Mouse (Mus musculus) urinary bladder, adult 18-20 months (tissue): ENCODE measurements around the gene Sacm1l.

Source experiments
- DNase-seq, 2 experiments: peaks; one replicate each; pipeline ENCODE4 v3.0.0; 2022; ENCODE audit warnings: low spot score in 2 of 2, mixed read lengths in 2 of 2

Sacm1l gene

GRCm38 (mm10) chr9:123577360-123578192 is 48.0 kb downstream of the Sacm1l start:
- DNase-seq: no peak

- no peak for DNase-seq
These were observed 59.8 kb downstream of the Sacm1l start for GRCm38 (mm10) chr9:123589240-123589910.

GRCm38 (mm10) chr9:123595194-123595593 is 65.6 kb downstream of the Sacm1l start:
- DNase-seq: no peak

GRCm38 (mm10) chr9:123596910-123597309 is 67.4 kb downstream of the Sacm1l start:
- no peak for DNase-seq

GRCm38 (mm10) chr9:123597376-123597775 is 67.8 kb downstream of the Sacm1l start:
- DNase-seq: no peak

GRCm38 (mm10) chr9:123601529-123601928 is 72.0 kb downstream of the Sacm1l start:
- DNase-seq: no peak

- DNase-seq: no peak
These were observed 90.9 kb downstream of the Sacm1l start for GRCm38 (mm10) chr9:123620311-123621098.

- no peak for DNase-seq
These were observed 95.2 kb downstream of the Sacm1l start for GRCm38 (mm10) chr9:123624741-123625140.

- no peak for DNase-seq
These were observed 96.3 kb downstream of the Sacm1l start for GRCm38 (mm10) chr9:123625821-123626220.

GRCm38 (mm10) chr9:123631666-123632065 is 102.1 kb downstream of the Sacm1l start:
- DNase-seq: no peak

GRCm38 (mm10) chr9:123632281-123632680 is 102.7 kb downstream of the Sacm1l start, which contains the start of gene Slc6a20b:
Gene Slc6a20b (minus strand): TSS chr9:123632565.
- DNase-seq: no peak

- no peak for DNase-seq
These were observed 103.4 kb downstream of the Sacm1l start for GRCm38 (mm10) chr9:123632993-123633392.

GRCm38 (mm10) chr9:123636771-123637170 is 107.2 kb downstream of the Sacm1l start:
- DNase-seq: no peak

- DNase-seq: no peak
These were observed 108.7 kb downstream of the Sacm1l start for GRCm38 (mm10) chr9:123638231-123638630.

- DNase-seq: no peak
These were observed 109.1 kb downstream of the Sacm1l start for GRCm38 (mm10) chr9:123638668-123639089.

- no peak for DNase-seq
These were observed 110.5 kb downstream of the Sacm1l start for GRCm38 (mm10) chr9:123640106-123640505.
